Comparison of ENCODE assay signal across 8 mouse cellular contexts in genomic region chr15:79243234-79244042, GRCm38 (mm10). TPM values are rescaled to one million over a fixed set of nuclear protein-coding genes. Genes with fewer than 3 reads are reported as not detected.
DNase-seq lines count a peak whose midpoint lies in the region; ATAC-seq and TF ChIP-seq lines count a peak whose summit lies in the region.

No protein-coding gene starts in this region.

- H3K79me2 ChIP-seq in C2C12 (ENCODE audit: control insufficient read depth, insufficient read depth) = no peaks in the 10 kb centered on the region

- ATAC-seq in erythroblast, adult 5-6 weeks (replicated peaks; ENCODE audit: low FRiP score, poor library complexity, severe bottlenecking) = peak; percentile 79
- ATAC-seq in heart, embryonic 12.5 days (ENCODE audit: insufficient number of reproducible peaks, low FRiP score) = peak; percentile 92
- ATAC-seq in kidney, embryonic 16.5 days (ENCODE audit: low FRiP score, low TSS enrichment) = peak; percentile 96

- peaks cover 17% of the 10 kb centered on the region for H3K36me3 ChIP-seq in C2C12 (ENCODE audit: control insufficient read depth, insufficient read depth)
- peaks cover 69% of the 10 kb centered on the region for H3K36me3 ChIP-seq in heart, embryonic 12.5 days
- peaks cover 60% of the 10 kb centered on the region for H3K36me3 ChIP-seq in kidney, embryonic 16.5 days (ENCODE audit: insufficient read depth, low read length)

- no peaks in the 10 kb centered on the region for H3K79me3 ChIP-seq in C2C12 (ENCODE audit: low read depth)

- peak overlapping the region; percentile 96 for H3K27ac ChIP-seq in heart, embryonic 12.5 days (ENCODE audit: poor library complexity, severe bottlenecking)
- 0 out of 2 replicates have a peak overlapping the region, but pooled peaks have one; percentile 6 for H3K27ac ChIP-seq in kidney, embryonic 16.5 days (ENCODE audit: low read length)

- peak; percentile 100 for TF ChIP-seq CTCF in C2C12 (IDR thresholded peaks at IDR 0.05; ENCODE audit: control insufficient read depth, insufficient read depth, insufficient read length)

- H3K9me3 ChIP-seq in heart, embryonic 12.5 days (replicated peaks) = no peaks in the 10 kb centered on the region
- H3K9me3 ChIP-seq in kidney, embryonic 16.5 days (ENCODE audit: low read length) = no peaks in the 10 kb centered on the region

- WGBS in heart, embryonic 12.5 days = 14% methylated on average over 10 of the region's 10 CpGs
- WGBS in kidney, embryonic 16.5 days = 17% methylated on average over 10 of the region's 10 CpGs

- DNase-seq in brain, adult 2 months (ENCODE audit: low read depth, low spot score) = peak; percentile 99
- DNase-seq in liver = peak; percentile 91
- peak; percentile 83 to 86 for DNase-seq in monocyte, adult 2 months (ENCODE audit: low read depth in 1 of 2, low spot score in 2 of 2)
- peak; percentile 71 to 86 for DNase-seq in spleen, postnatal 14 days (ENCODE audit: low spot score in 2 of 2)

- H3K4me2 ChIP-seq in heart, embryonic 12.5 days = no peak overlapping the region
- 0 out of 2 replicates have a peak overlapping the region, but pooled peaks have one; percentile 22 for H3K4me2 ChIP-seq in kidney, embryonic 16.5 days (replicated peaks; ENCODE audit: low read depth, low read length)

- H3K27me3 ChIP-seq in C2C12 (ENCODE audit: control insufficient read depth, insufficient read depth, insufficient read length) = no peaks in the 10 kb centered on the region
- no peaks in the 10 kb centered on the region for H3K27me3 ChIP-seq in heart, embryonic 12.5 days (replicated peaks)
- H3K27me3 ChIP-seq in kidney, embryonic 16.5 days (ENCODE audit: insufficient read depth, low read length) = no peaks in the 10 kb centered on the region

- 0 out of 2 replicates have a peak overlapping the region, but pooled peaks have one; percentile 18 for H3K9ac ChIP-seq in heart, embryonic 12.5 days
- no peak overlapping the region for H3K9ac ChIP-seq in kidney, embryonic 16.5 days (replicated peaks; ENCODE audit: low read length)

- no peak overlapping the region for H3K4me3 ChIP-seq in C2C12 (ENCODE audit: insufficient read depth, poor library complexity, severe bottlenecking)
- H3K4me3 ChIP-seq in heart, embryonic 12.5 days = no peak overlapping the region
- H3K4me3 ChIP-seq in kidney, embryonic 16.5 days (ENCODE audit: low read length) = no peak overlapping the region

- H3K4me1 ChIP-seq in heart, embryonic 12.5 days (replicated peaks) = peaks cover 23% of the 10 kb centered on the region
- H3K4me1 ChIP-seq in kidney, embryonic 16.5 days (ENCODE audit: insufficient read depth, low read length) = peaks cover 5% of the 10 kb centered on the region; the same call in 1 of the 2 replicates

- H3ac ChIP-seq in C2C12 (ENCODE audit: control insufficient read depth, insufficient read length, low read depth) = no peak overlapping the region

TF ChIP-seq in C2C12, 6 proteins besides CTCF, POLR2A, EP300 and RAD21:
- TF ChIP-seq FOSL1 (IDR thresholded peaks at IDR 0.05; ENCODE audit: insufficient read depth, low read length, poor library complexity, severe bottlenecking) (no peak), MAX (IDR thresholded peaks at IDR 0.05) (peak; percentile 99), CEBPB (IDR thresholded peaks at IDR 0.05; ENCODE audit: low read depth) (no peak)
TF ChIP-seq in C2C12: peak in this region for 1.

RNA-seq across cellular contexts. Expression of gene Slc16a8, which starts 11.1 kb away (rescaled TPM):
- 0.11 TPM for polyA plus RNA-seq in C2C12 (2012; fragmentation: generic; extraction: Trizol)
- total RNA-seq in erythroblast, adult 5-6 weeks (2015; ENCODE audit: low replicate concordance) = not detected in 2 replicates
- not detected in 2 replicates for total RNA-seq in erythroblast, adult 5-6 weeks (2017; ENCODE audit: low replicate concordance)
- 0.36 and 0.65 TPM in 2 replicates for polyA plus RNA-seq in heart, embryonic 12.5 days (2016; fragmentation: Nextera tagmentation; extraction: Ambion mirVana)
- 0.24 and 0.30 TPM in 2 replicates for polyA plus RNA-seq in kidney, embryonic 16.5 days (2015; fragmentation: Nextera tagmentation; extraction: Ambion mirVana)

RNA-seq across cellular contexts. Expression of gene Gm49486, which starts 14.2 kb away (rescaled TPM):
- 0.01 TPM for polyA plus RNA-seq in C2C12 (2012; fragmentation: generic; extraction: Trizol)
- total RNA-seq in erythroblast, adult 5-6 weeks (2015; ENCODE audit: low replicate concordance) = not detected in 2 replicates
- total RNA-seq in erythroblast, adult 5-6 weeks (2017; ENCODE audit: low replicate concordance) = not detected in 2 replicates
- polyA plus RNA-seq in heart, embryonic 12.5 days (2016; fragmentation: Nextera tagmentation; extraction: Ambion mirVana) = 0.49 and 1.0 TPM in 2 replicates
- 0.55 and 0.72 TPM in 2 replicates for polyA plus RNA-seq in kidney, embryonic 16.5 days (2015; fragmentation: Nextera tagmentation; extraction: Ambion mirVana)

RNA-seq across cellular contexts. Expression of gene Pick1, which starts 14.5 kb away (rescaled TPM):
- polyA plus RNA-seq in C2C12 (2012; fragmentation: generic; extraction: Trizol) = 15.3 TPM
- total RNA-seq in erythroblast, adult 5-6 weeks (2015; ENCODE audit: low replicate concordance) = 1.3 TPM in 1 of 2 replicates, not detected in the other
- 1.3 and 4.9 TPM in 2 replicates for total RNA-seq in erythroblast, adult 5-6 weeks (2017; ENCODE audit: low replicate concordance)
- polyA plus RNA-seq in heart, embryonic 12.5 days (2016; fragmentation: Nextera tagmentation; extraction: Ambion mirVana) = 33.8 and 37.6 TPM in 2 replicates
- 56.9 and 57.8 TPM in 2 replicates for polyA plus RNA-seq in kidney, embryonic 16.5 days (2015; fragmentation: Nextera tagmentation; extraction: Ambion mirVana)

RNA-seq across cellular contexts. Expression of gene Baiap2l2, which starts 41.9 kb away (rescaled TPM):
- polyA plus RNA-seq in C2C12 (2012; fragmentation: generic; extraction: Trizol) = 1.2 TPM
- not detected in 2 replicates for total RNA-seq in erythroblast, adult 5-6 weeks (2015; ENCODE audit: low replicate concordance)
- total RNA-seq in erythroblast, adult 5-6 weeks (2017; ENCODE audit: low replicate concordance) = not detected in 2 replicates
- 9.3 and 11.9 TPM in 2 replicates for polyA plus RNA-seq in heart, embryonic 12.5 days (2016; fragmentation: Nextera tagmentation; extraction: Ambion mirVana)
- polyA plus RNA-seq in kidney, embryonic 16.5 days (2015; fragmentation: Nextera tagmentation; extraction: Ambion mirVana) = 12.5 and 17.7 TPM in 2 replicates
